Mouse (Mus musculus): ENCODE results near the gene AC134908.4.
"Not testable (repeated sequence)": the region's sequence is repeated elsewhere in the genome, so short reads cannot be mapped to it uniquely, and the experiment has no call there.

The AC134908.4 gene

DNA sequence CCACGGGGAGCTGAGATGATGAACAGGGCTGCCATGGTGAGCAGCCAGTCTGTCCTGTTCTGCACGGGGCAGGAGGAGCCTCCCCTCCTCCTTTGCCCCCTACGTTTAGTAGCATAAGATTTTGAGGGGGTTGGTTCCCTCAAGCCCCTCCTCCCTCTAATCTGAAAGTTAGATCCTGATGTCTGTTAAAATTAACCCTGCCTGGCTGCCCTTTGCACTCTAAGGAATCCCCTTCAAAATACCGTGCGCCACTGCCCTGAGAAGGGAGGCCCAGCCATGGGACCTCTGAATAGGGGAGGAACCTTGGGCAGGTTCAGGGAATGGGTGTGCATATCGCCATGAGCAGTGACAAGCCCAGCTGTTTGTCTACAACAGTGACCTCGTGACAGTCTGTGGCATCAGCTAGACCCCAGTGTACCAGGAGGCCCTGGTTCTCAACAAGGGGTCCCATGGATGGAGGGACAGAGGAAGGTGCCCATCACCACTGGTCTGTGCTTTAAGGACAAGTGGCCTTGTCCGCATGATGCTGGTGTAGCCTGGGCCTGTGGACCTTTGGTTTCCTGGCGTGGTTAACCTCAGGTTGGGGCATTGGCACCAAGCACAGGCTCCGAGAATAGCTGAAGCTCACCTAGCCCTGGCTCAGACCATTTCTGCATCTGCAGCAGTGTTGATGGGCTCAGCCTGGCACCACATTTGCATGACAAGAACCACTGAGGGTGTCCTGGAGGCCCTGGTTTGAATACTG lies 20.0 kb downstream of the AC134908.4 start:
- DNase-seq (ENCODE audit: low spot score): no peak

GRCm38 (mm10) chr17:25773549-25774120 lies 21.8 kb downstream of the AC134908.4 start, which contains the start of gene Narfl:
Gene Narfl, plus strand, starts transcription at chr17:25773776.
- DNase-seq (ENCODE audit: low spot score): peak; percentile 97

- no peak for DNase-seq (ENCODE audit: low spot score)
These were observed 26.1 kb downstream of the AC134908.4 start for GRCm38 (mm10) chr17:25769331-25769730.

GRCm38 (mm10) chr17:25765886-25766285 lies 29.6 kb downstream of the AC134908.4 start:
- DNase-seq (ENCODE audit: low spot score): no peak

- DNase-seq (ENCODE audit: low spot score): no peak
These were observed 32.9 kb downstream of the AC134908.4 start for GRCm38 (mm10) chr17:25762591-25762990.

- DNase-seq (ENCODE audit: low spot score): no peak
These were observed 33.9 kb downstream of the AC134908.4 start for GRCm38 (mm10) chr17:25761561-25761970.

- DNase-seq (ENCODE audit: low spot score): no peak
These were observed 35.3 kb downstream of the AC134908.4 start for GRCm38 (mm10) chr17:25760148-25760547.

- DNase-seq (ENCODE audit: low spot score): no peak
These were observed 37.8 kb downstream of the AC134908.4 start for GRCm38 (mm10) chr17:25757691-25758090.

DNA sequence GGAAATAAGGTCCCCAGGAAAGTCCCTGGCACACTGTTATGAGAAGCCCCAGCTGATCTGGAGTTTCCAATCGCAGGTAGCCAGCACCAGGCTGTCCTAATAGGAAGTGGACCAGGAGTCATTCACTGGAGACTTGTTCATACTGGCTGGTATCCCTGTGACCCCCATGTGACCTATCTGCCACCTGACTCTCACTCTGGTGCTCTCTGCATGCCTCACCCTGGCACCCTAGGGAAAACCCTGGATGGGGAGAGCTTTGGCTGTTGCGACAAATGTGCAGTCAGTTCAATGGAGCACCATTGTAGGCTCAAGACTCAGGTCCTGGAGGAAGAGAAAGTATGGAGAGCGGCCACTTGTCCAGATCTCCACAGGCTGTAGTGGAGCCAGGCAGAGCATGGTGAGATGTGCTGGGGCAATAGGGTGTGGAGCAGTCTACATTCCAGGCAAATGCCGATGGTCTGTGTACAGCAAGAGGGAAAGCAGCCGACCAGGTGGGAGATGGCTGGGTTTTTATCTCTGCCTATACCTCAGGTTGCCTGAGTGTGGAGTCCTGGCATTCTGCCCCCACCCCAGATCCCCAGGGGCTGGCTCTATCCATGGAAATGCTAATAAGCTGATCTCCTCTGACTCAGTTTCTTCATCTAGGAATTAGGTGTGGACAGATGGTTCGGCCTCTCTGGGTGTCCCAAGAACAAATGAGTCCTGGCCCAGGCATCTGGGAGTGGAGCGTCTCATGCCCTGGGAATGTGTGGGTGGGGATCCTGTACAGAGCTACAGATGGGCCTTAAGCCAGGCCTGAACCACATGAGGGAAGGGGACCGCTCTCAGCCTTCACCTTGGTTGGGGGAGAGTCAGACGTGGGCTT lies 38.8 kb downstream of the AC134908.4 start:
- DNase-seq (ENCODE audit: low spot score): peak; percentile 49

DNA sequence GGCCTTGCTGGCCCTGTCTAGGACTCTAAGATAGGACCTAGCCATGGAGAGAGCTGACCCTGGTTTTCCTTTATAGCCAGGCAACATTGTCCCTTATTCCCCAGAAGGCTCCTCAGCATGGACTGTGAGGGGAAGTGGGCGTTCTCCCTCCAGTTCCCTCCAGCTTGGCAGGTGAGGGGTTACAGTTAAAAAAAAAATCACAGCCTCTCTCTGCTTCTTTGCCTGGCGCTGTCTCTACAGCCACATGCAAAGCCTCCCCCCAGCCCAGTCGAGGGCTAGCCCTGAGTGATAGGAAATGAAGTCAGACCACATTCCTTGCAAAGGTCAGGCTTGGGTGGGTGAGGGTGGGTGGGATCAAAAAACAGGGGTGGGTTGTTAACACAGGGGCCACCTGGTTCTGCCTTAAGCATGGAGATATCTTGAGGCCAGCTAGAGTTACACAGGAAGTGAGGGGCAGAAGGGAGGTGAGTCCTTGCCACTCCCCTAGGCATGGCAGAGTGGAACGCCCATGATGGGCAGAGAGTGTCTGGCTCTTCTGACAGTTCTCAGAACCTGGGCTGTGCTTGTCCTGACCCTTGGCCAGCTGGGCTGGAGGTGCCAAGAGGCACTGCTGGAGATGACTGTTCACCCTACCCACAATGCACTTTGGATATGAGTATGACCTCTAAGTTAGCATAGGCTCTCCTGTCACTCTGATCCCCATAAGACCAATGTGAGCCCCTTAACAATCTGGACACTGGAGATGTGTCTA lies 39.7 kb downstream of the AC134908.4 start:
- peak; percentile 21 for DNase-seq (ENCODE audit: low spot score)

- DNase-seq (ENCODE audit: low spot score): no peak
These were observed 40.4 kb downstream of the AC134908.4 start for GRCm38 (mm10) chr17:25755086-25755485.

- peak; percentile 37 for DNase-seq (ENCODE audit: low spot score)
These were observed 41.2 kb downstream of the AC134908.4 start, which contains the start of gene Msln for GRCm38 (mm10) chr17:25754241-25754640. Gene Msln, minus strand, starts transcription at chr17:25754378.

- DNase-seq (ENCODE audit: low spot score): peak; percentile 71
These were observed 44.0 kb downstream of the AC134908.4 start for GRCm38 (mm10) chr17:25751446-25751845.

DNA sequence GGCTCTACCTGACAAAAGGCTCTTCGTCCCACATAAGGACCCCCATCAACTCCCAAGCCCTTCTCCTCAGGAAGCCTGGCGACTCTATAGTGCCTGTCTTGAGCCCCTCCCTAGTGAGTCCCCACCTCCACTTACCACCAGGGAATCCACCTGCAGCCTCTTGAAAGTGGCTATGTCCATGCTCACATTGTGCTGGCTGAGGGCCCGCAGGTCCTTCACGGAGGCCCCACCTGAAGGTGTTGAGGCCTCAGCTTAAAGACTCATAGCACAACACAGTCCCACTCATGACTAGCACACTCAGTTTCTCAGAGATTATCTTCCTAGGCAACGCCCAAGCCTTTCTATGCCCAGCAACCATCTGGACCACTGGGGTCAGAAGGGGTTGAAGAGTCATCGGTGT lies 46.1 kb downstream of the AC134908.4 start:
- DNase-seq (ENCODE audit: low spot score): no peak

- no peak for DNase-seq (ENCODE audit: low spot score)
These were observed 47.2 kb downstream of the AC134908.4 start for GRCm38 (mm10) chr17:25748238-25748637.

- DNase-seq (ENCODE audit: low spot score): no peak
These were observed 51.1 kb downstream of the AC134908.4 start for GRCm38 (mm10) chr17:25744311-25744710.

DNA sequence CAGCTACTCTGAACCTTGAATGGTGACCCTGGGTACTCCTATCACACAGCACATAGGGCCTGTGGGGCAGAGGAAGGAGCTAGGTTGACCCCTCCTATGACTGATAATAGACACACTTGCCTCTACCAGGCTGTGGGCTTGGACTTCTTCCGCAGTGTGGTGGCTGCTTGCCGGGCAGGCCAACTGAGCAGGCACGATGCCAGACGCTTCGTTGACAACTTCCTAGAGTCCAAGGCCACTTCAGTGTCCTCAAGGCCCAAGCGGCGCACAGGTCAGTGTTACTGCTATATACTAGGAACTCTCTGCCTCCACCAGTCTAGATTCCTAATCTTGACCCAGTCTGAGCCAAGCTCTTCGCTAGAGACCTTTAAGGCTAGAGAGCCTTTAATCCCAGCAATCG lies 51.6 kb downstream of the AC134908.4 start:
- DNase-seq (ENCODE audit: low spot score): no peak

DNA sequence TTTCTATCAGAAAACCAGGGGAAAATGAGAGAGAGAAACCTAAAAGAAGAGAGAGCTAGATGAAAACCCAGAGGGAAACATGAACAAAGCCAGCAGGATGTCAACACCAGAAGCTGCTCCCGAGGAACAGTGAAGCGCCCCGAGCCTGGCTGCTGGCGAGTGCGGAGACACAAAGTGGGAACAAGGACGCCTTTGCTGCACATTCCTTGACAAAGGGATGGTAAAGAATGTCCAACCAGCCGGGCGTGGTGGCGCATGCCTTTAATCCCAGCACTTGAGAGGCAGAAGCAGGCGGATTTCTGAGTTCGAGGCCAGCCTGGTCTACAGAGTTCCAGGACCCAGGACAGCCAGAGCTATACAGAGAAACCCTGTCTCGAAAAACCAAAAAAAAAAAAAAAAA lies 54.0 kb downstream of the AC134908.4 start:
- not testable (repeated sequence) for DNase-seq (ENCODE audit: low spot score)
